Mouse (Mus musculus) embryo, embryonic 10 days (tissue): Measurements from ENCODE around the gene Myl6b.
"Not testable (repeated sequence)": the region's sequence is repeated elsewhere in the genome, so short reads cannot be mapped to it uniquely, and the experiment has no call there.

ENCODE experiments used
- DNase-seq: peaks from one replicate; pipeline ENCODE4 v3.0.0-alpha.2; 2015; ENCODE audit warnings: low spot score

The Myl6b gene

DNA sequence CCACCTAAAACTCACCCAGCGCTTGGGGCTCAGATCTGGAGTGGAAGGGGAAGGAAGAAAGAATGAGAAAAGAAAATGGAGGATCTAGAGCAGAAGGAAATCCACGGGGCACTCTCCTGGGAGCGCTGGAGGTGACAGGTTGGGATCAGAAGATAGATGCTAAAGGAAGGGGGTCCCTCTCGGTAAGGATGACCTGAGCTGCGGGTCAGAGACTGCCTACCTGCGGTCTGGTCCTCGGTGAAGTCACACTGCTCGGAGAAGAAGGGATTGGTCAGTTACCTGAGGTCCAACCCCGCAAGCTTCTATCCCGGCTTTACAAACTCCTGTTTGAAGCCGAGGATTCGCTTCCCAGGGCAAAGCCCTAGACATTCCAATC is 5.2 kb downstream of the Myl6b start:
- DNase-seq = peak; percentile 26

DNA sequence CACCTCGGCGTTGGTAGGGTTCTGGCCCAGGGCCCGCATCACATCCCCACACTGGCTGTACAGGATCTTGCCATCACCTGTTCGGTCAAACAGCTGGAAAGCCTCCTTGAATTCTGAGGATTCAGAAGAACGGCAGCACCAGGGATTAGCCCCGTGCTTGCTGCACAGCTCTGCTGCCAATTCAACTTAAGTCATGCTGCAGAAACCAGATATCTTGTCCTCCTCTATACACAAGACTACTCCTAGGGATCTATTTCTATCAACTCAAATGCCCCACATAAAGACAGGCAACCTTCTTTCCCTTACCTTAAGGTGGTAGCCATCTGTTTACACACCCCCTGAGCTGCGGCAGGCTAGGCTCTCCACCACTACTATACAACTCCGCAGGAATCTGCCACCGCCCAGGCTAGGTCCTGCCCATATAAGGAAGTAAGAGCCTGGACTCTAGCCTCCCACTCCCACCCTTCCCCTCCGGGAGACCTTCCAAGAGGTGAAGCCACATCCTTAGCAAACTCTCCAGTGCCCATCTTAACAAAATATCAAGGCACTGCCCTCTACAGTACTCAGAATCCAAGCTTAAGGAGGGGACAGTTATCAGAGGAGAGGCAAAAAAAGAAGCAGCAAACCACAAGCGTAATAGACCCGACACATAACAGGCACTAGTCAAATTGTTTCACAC is 5.7 kb downstream of the Myl6b start:
- peak; percentile 63 for DNase-seq

DNA sequence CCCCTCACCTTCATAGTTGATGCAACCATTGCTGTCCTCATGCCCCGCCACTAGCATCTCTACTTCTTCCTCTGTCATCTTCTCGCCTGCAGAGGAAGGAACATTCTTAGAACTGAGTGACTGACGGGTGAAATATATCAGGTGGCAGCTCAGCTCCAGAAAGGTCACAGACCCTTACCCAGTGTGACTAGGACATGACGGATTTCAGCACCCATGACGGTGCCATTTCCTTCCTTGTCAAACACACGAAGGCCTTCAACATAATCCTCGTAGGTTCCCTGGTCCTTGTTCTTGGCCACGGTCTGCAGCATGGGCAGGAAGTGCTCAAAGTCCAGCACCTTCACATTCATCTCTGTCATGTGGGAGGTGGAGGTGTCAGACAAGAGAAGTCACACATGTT is 6.4 kb downstream of the Myl6b start:
- not testable (repeated sequence) for DNase-seq

DNA sequence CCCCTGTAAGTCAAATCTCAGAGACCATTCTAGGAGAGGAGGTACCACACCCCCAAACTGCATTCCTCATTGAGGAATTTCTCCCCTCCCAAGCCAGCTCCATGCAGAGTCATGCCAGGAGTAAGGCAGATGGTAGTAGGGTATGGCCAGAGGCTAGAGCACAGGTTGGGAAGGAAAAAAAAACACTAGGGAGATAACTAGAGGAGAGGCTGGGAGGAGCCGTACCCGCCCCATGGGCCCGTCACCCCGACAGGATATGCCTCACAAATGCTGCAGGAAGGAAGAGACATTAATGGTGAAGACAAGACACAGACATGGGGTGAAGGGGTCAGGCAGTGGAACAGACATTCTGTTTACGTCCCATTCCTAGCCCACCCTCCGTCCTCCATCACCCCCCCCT is 7.0 kb downstream of the Myl6b start:
- DNase-seq = no peak

DNA sequence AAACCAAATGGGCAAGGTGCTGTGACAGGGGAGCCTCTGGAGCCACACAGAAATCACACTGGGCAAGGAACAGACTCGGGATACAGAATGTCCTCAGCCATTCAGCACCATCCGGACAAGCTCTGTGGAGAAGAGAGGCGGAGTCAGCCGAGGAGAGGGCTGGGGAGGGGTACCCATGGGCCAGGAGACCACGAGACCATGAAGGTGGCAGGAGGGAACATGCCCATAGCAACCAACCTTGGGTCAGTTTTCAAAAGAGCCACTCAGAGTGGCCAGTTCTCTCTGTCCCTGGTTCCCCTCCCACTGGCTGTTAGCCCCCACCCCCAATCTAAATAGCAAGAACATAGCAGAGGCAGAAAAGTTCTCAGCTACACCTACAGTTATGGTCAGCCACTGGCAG is 7.6 kb downstream of the Myl6b start:
- no peak for DNase-seq

DNA sequence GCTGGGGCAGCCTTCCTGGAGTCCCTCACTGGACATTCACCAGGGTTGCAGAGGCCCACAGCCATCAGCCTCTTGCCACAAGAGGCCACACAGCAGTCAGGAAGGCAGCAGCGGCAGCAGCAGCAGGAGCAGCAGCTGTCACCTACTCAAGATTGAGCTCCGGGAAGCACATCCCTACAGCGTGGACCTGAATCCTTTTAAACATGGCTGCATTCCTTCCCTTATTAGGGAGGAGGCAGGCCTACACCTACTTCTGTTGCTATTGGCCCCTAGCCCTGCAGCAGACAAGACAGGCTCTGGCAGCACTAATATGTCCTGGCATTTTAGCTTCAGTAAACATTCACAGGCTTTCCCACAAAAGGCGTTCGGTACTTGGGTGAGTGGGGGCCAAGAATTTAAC is 8.3 kb downstream of the Myl6b start:
- peak; percentile 11 for DNase-seq

DNA sequence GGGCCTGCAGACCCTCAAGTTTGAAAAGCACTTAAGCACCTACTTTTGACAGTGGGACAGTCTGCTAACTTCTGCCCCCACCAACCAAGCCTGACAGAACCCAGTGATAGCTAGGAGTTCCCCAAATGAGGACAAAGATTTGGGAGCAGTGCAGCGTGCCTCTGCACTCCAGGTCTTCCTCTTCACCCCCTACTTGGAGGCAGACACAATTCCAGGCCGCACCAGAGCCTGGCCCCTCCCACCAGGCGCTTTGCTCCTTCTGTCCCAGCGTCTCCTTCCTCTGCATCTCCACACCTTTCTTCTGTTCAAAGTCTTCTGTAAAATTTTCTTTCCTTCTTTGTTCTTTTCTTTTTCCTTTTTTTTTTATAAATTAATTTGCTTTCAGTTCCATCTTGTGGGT is 8.7 kb downstream of the Myl6b start:
- no peak for DNase-seq

DNA sequence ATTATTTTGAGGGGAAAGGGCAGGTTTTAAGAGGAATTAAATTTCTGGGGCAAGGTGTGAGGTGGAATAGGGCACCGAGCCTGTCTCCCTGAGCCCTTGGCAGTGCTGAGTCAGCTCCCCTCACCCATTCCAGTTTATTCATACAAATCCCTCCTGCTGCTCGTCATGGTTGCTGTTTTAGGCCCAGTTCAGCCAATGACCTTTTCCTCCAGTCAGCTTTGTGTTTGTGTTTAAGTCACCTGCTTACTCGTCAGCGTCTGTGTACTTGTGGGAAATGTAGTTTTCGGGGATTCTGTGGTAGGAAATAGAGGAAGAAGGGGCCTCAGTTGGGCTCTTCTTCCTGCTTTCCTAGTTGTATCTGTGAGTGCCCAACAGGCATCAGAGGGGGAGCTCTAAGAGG is 9.1 kb downstream of the Myl6b start:
- DNase-seq = no peak

DNA sequence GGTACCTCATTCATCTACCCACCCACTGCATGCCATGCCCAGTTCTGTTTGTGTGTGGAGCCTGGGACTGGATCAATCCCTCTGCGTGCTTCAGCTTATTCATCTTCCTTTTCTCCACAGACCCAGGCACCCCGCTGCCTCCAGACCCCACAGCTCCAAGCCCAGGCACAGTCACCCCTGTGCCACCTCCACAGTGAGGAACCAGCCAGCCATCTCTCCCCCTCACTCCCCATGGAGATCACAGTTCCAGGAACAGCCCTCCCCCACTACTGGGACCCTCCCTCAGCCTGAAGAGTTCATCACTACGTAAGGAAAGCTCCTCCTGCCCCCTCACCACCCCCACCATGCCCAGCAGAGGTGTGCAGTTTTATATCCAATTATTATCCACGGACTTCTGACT is 9.7 kb downstream of the Myl6b start:
- no peak for DNase-seq

DNA sequence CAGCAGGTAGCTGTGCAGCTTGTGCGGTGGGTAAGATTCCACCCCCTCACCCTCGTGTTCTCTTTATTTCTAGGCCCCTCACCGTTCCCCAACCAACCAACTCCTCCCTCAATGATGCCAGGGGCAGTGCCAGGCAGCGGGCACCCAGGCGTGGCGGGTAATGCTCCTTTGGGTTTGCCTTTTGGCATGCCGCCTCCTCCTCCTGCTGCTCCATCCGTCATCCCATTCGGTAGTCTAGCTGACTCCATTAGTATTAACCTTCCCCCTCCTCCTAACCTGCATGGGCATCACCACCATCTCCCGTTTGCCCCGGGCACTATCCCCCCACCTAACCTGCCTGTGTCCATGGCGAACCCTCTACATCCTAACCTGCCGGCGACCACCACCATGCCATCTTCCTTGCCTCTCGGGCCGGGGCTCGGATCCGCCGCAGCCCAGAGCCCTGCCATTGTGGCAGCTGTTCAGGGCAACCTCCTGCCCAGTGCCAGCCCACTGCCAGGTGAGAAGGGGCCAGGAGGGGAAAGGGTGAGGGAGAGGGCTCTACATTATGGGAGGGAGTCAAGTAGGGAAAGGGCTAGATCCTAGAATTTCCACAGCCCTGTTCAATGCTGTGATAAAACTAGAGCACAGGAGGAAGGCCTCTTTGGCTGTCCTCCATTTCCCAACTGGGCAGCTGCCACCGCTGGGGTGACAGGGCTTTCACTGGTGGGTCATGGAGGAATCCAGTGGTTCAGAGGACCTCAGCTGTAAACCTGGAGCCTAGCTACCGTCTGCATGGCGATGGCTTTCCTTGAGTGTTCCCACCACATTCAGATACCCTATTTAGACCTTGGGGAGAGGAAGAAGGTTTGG is 10.4 kb downstream of the Myl6b start:
- DNase-seq = no peak

DNA sequence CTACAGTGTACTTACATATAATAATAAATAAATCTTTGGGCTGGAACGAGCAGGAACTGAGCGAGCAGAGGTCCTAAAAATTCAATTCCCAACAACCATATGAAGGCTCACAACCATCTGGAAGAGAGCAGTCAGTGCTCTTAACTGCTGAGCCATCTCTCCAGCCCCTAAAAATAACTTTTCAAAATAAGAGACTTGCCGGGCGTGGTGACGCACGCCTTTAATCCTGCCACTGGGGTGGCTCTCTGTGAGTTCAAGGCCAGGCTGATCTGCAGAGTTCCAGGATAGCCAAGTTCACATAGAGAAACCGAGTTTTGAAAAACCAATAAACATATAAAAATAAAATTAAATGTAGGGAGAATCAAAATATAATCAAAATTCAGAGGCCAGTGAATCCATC is 12.1 kb downstream of the Myl6b start:
- DNase-seq = no peak

DNA sequence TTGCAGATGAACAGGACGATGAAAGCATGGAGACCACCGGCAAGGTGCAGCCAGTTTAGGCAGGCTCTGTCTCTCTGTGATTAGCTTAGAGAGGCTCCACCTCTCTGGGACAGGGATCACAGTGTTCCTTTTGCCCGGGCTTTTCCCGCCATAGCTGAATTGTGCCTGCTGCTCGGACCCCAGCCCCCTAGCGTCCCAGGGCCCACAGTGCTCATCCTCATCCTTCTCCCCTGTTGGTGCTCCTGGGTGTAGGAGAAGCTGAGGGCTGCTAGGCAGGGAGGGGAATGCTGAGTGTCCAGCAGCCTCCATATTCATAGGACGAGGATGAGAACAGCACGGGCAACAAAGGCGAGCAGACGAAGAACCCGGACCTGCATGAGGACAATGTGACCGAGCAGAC is 24.1 kb downstream of the Myl6b start:
- no peak for DNase-seq

DNA sequence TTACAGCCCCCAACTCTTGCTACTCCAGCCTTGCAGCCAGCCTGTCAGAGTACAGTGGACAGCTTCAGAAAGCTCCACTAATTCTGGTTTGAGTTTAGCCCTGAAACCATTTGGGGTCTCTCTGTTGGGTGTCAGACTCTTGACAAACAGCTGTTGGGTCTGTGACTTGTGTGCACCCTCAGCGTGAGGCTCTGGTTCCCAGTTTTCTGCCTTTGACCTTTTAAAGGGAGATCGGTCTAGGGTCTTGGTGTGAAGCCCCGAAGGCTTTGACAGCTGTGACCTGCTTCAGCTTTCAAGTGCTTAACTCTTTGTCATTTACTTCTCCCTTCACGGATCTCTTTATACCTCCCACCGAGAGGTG is 38.2 kb downstream of the Myl6b start:
- DNase-seq = peak; percentile 55

DNA sequence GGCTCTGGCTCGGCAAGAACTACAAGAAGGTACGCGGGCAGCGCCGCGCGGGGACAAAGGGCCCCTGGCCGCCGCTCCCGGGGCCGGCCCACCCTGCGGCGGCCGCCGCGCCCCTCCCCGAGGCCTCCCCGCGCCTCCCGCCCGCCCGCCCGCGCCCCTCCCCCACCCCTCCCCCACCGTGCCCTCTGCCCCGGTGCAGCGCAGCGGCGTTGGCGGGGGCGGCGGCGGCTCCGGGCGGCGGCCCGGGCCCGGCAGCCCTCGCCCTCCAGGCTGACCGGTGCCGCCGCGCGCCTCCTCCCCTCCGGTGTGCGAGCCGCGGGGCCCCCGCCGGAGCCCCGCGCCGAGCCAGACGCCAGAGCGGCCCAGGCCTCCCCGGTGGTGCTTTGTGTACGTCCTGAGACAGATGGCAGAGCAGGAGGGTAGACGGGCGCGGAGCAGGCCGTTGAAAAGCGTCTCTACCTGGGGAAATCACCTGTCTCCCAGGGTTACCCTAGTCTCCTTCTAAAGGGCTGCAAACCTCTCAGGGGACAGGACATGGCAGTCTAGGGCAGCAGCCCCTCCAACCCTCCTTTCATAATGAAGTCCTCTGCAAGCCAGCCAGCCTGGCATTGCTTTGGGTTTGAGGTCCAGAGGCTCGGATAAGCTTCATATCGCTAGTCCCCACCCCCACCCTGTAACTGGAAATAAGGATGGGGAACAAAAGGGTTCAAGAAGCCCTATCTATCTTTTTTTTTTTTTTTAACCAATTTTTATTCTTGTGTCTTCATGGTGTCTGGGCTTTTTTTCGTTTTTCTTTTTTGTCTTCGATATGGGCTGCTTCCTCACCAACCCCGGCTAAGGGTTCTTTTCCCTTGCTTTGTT is 38.8 kb downstream of the Myl6b start:
- DNase-seq = peak; percentile 40

DNA sequence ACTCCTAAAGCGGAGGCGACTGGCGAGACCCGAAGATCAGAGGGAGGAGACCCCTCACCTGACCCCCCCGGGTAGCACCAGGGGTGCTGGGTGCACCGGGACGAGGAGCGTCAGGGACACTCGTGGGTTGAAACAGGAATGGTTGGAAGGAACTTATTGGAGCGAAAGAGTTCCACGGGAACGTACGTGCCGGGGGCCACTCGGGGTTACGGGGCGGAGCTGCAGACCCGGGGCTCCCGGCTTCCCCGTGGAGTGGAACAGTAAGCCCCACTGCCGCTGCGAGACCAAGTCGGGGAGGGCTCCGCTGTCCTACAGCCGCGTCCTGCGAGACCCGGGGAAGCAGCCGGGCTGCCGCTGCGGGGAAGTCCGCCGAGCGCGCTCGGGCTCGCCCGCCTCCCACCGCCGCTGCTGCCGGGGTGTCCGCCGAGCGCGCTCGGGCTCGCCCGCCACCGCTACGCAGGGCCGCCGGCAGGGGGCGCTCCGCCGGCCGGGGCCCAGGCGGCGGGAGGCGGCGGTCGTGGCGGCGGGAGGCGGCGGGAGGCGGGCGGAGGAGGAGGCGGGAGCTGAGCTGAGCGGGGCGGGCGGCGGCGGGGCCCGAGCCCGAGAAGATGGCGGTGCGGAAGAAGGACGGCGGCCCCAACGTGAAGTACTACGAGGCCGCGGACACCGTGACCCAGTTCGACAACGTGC is 39.6 kb downstream of the Myl6b start, which contains the start of gene Smarcc2:
Gene Smarcc2 (plus strand): TSS at position 530 of the 690 bp plus-strand sequence.
- DNase-seq = peak; percentile 79

DNA sequence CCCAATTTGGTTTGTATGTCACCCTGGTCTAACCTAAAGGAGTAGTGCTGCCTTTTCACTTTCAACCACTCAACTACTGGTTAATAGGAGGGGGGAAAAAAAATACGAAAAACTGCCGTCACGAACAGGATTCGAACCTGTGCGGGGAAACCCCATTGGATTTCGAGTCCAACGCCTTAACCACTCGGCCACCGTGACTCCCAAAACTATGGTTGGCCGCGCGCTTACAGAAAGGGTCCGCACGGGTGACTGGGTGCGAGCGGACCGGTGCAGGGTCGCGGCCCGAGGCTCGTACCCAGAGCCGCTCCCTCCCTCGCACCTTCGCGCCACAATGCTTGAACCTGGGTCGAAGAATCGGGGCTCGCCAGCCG is 40.2 kb downstream of the Myl6b start:
- peak; percentile 86 for DNase-seq

DNA sequence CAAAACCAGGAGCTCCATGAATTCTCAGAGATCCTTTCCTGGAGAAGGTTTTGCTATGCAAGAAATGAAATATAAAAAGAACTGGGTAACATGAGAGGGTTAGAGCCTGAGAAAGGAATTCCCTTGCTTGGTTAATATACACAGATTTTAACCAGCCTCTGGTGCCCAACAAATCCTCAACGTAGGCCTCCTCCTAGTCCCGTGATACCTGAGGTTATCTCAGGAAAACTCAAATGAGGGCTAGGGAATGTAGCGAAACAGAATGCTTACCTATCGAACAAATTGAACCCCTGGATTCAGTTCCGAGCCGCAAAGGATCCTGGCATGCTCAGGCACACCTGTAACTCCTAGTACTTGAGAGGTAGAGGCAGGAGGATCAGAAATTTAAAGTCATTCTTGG is 40.8 kb downstream of the Myl6b start:
- no peak for DNase-seq

DNA sequence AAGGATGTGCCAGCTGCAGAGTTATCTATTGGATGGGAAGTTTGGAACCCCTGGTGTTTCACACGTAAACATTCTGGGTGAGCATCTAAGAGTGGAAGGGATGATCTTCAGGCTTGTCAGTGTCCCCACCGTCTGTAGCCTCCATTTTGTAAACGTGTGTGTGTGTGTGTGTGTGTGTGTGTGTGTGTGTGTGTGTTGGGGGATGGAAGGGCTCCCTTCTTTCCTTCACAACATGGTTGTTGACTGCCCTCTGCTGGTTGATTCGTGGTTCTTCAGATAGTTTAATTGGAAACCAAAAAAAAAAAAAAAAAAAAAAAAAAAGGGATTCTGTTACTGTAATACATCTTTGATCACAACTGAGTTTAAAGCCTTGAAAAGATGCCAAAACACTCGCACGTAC is 43.2 kb downstream of the Myl6b start:
- DNase-seq = peak; percentile 93

DNA sequence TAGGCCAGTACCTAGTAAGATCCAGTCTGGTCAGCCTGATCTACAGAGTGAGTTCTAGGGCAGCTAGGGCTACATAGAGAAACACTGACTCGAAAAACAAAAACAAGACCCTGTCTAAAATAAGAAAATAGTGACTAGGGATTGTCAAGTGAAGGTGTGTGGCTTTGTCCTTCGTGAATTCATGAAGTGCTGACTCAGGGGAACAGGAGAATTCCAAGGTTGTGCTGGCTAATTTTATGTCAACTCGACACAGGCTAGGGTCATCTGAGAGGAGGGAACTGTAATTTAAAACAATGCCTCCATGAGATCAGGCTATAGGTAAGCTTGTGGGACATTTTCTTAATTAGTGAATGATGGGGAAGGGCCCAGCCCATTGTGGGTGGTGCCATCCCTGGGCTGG is 44.0 kb downstream of the Myl6b start:
- no peak for DNase-seq

DNA sequence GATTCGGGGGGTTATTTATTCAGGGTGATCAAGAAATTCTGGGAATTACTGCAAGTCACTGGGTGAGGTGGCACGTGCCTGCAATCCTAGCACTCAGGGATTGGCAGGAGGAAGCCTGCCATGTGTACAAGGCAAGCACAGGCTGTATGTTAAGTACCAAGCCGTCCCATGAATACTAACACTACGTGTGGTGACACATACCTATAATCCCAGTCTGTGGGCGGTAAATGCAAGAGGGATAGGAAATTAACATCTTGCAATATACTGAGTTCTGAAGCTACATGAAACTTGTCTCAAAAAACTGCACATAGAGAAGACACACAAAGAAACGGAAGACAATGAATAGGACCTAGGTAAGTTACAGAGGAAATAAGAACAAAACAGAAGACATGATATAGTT is 47.5 kb downstream of the Myl6b start:
- no peak for DNase-seq

DNA sequence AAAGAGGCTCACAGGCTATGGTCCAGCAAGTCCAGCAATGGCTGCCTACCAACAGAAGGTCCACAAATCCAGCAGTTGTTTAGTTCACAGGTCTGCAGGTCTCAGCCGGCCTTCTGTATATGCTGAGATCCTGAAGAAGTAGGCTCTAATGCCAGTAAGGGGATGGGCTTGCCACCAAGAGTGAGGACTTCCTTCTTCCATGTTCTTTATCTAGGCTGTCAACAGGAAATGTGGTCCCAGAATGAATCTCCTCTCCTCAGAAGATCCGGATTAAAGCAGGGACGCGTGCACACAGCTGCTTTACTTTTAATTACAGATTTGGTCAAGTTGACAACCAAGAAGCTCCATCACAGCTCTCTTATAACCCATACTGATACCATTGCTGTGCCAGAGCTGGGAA is 53.1 kb downstream of the Myl6b start:
- no peak for DNase-seq

DNA sequence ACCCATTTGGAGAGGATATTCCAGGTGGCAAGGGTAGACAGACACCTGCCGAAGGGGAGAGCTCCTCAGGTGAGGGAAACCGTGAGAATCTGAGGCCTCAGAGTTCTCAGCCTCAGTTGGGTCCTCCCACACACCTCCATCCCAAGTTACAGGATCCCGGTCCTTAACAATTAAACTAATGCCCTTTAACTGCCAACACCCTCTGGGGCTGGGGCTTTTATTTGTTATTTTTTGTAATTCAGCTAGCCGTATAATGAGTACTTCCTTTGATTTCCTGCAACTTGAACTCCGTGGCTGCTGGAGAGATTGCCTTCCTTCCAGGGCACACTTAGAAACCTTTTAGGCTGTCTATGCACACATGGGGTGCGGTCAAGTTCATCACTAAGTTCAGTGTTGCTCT is 54.1 kb downstream of the Myl6b start:
- DNase-seq = no peak
